ENCODE assay signal across 18 mouse cellular contexts in genomic region chr8:12548255-12548654, GRCm38 (mm10). TPM values are rescaled to one million over a fixed set of nuclear protein-coding genes. Genes with fewer than 3 reads are reported as not detected.
A peak's percentile ranks its signal among the peaks of the same experiment; 100 is the strongest.
DNase-seq lines count a peak whose midpoint lies in the region; ATAC-seq lines count a peak whose summit lies in the region.
"Had no signal": no experiment of that assay in that cellular context is flagged by ENCODE, and none has a peak within 500 bp of the region (broad histone marks: within the 10 kb centered on the region; RNA-seq: fewer than 3 reads in every experiment).

No protein-coding gene starts in this region.

- ATAC-seq in neural tube, embryonic 15.5 days (ENCODE audit: low FRiP score) = no peak
- peak; percentile 92 for ATAC-seq in forebrain, embryonic 16.5 days
- ATAC-seq in inflammation-experienced regulatory T-cells, adult 6 months = no peak
- ATAC-seq: liver, embryonic 12.5 days had no signal

- peaks cover 36% of the 10 kb centered on the region for H3K27me3 ChIP-seq in neural tube, embryonic 15.5 days (replicated peaks)
- H3K27me3 ChIP-seq in forebrain, embryonic 16.5 days (replicated peaks; ENCODE audit: control insufficient read depth, insufficient read depth, low read length) = no peaks in the 10 kb centered on the region

- no peak overlapping the region for H3K27ac ChIP-seq in neural tube, embryonic 15.5 days (replicated peaks)
- H3K27ac ChIP-seq in forebrain, embryonic 16.5 days (ENCODE audit: low read length) = no peak overlapping the region; the same call in 1 of the 2 replicates
- H3K27ac ChIP-seq: embryonic facial prominence, embryonic 13.5 days; liver, embryonic 12.5 days had no signal

- H3K9ac ChIP-seq in neural tube, embryonic 15.5 days (replicated peaks) = no peak overlapping the region
- H3K9ac ChIP-seq in forebrain, embryonic 16.5 days (replicated peaks; ENCODE audit: low read depth, low read length) = no peak overlapping the region
- H3K9ac ChIP-seq: embryonic facial prominence, embryonic 13.5 days; liver, embryonic 12.5 days had no signal

- no peak overlapping the region for H3K4me3 ChIP-seq in neural tube, embryonic 15.5 days (replicated peaks)
- no peak overlapping the region for H3K4me3 ChIP-seq in forebrain, embryonic 16.5 days (replicated peaks; ENCODE audit: low read length)
- H3K4me3 ChIP-seq: embryonic facial prominence, embryonic 13.5 days; liver, embryonic 12.5 days; myocyte had no signal

- no peak overlapping the region for H3K4me2 ChIP-seq in neural tube, embryonic 15.5 days
- H3K4me2 ChIP-seq in forebrain, embryonic 16.5 days (ENCODE audit: low read length) = no peak overlapping the region
- H3K4me2 ChIP-seq: embryonic facial prominence, embryonic 13.5 days; liver, embryonic 12.5 days had no signal

- peak; percentile 27 for DNase-seq in neural tube, embryonic 10.5 days (ENCODE audit: extremely low spot score, low spot score)
- peak; percentile 35 for DNase-seq in mesoderm, embryonic 11.5 days (ENCODE audit: low read depth, low spot score)
- no peak for DNase-seq in layer of hippocampus, postnatal 10 days (ENCODE audit: low spot score in 2 of 2)
- DNase-seq in adrenal gland, postnatal 14 days = no peak
- DNase-seq in left cerebral cortex, adult 11 months (ENCODE audit: low spot score) = no peak
- DNase-seq: adrenal gland, postnatal 25 days; heart, adult 18-20 months; heart, postnatal 10 days; lung, postnatal 14 days; thymus, postnatal 14 days had no signal

- 5% methylated on average over 15 of the region's 15 CpGs for WGBS in neural tube, embryonic 15.5 days
- 2% methylated on average over 15 of the region's 15 CpGs for WGBS in forebrain, embryonic 16.5 days

- H3K4me1 ChIP-seq in neural tube, embryonic 15.5 days = peaks cover 3% of the 10 kb centered on the region; the same call in 1 of the 2 replicates
- H3K4me1 ChIP-seq in forebrain, embryonic 16.5 days (replicated peaks; ENCODE audit: control insufficient read depth, insufficient read depth, low read length) = peaks cover 10% of the 10 kb centered on the region
- H3K4me1 ChIP-seq: embryonic facial prominence, embryonic 13.5 days; liver, embryonic 12.5 days had no signal

- H3K36me3 ChIP-seq in neural tube, embryonic 15.5 days = no peaks in the 10 kb centered on the region
- H3K36me3 ChIP-seq in forebrain, embryonic 16.5 days (ENCODE audit: control insufficient read depth, insufficient read depth) = no peaks in the 10 kb centered on the region
- H3K36me3 ChIP-seq: embryonic facial prominence, embryonic 13.5 days; liver, embryonic 12.5 days had no signal

- H3K9me3 ChIP-seq in neural tube, embryonic 15.5 days (replicated peaks) = no peaks in the 10 kb centered on the region
- H3K9me3 ChIP-seq in forebrain, embryonic 16.5 days (ENCODE audit: control insufficient read depth, low read length) = no peaks in the 10 kb centered on the region
- H3K9me3 ChIP-seq: liver, embryonic 12.5 days had no signal

RNA-seq across cellular contexts. Expression of gene Spaca7, which starts 24.6 kb away (rescaled TPM):
- not detected in 2 replicates for polyA plus RNA-seq in neural tube, embryonic 15.5 days (2015; fragmentation: Nextera tagmentation; extraction: Ambion mirVana)
- polyA plus RNA-seq in forebrain, embryonic 16.5 days (2015; fragmentation: Nextera tagmentation; extraction: Ambion mirVana) = not detected in 2 replicates
- polyA plus RNA-seq in inflammation-experienced regulatory T-cells, adult 6 months (2017; shearing (Covaris generic)) = not detected
- total RNA-seq in layer of hippocampus, postnatal 10 days (2021) = not detected
- not detected in 2 replicates for total RNA-seq in adrenal gland, postnatal 14 days (2021)
- total RNA-seq: adrenal gland, postnatal 25 days; heart, adult 18-20 months; heart, postnatal 10 days; layer of hippocampus, postnatal 14 days had no signal
- polyA plus RNA-seq: C2C12; embryonic facial prominence, embryonic 13.5 days; liver, embryonic 12.5 days; myocyte had no signal

Comparison
In these comparisons a context has a peak if more than half of its experiments do, and no peak if none do; other contexts are left out.
1. DNase-seq: peak in neural tube, embryonic 10.5 days (single experiment) and mesoderm, embryonic 11.5 days (single experiment); none in layer of hippocampus, postnatal 10 days (0 of 2), adrenal gland, postnatal 14 days (single experiment) and left cerebral cortex, adult 11 months (single experiment).